Mouse (Mus musculus) adrenal gland, postnatal 36 days (tissue): ENCODE results near the gene Rbpj. TPM values are rescaled to one million over a fixed set of nuclear protein-coding genes. Genes with fewer than 3 reads are reported as not detected.
"Not testable (repeated sequence)": the region's sequence is repeated elsewhere in the genome, so short reads cannot be mapped to it uniquely, and the experiment has no call there.

Experiments
- DNase-seq, 2 experiments: peaks; one replicate each; pipeline ENCODE4 v3.0.0; 2021; ENCODE audit warnings: mixed read lengths in 1 of 2
- total RNA-seq, 2 experiments: library from RNA; stranded (reverse); gene quantifications; 2 replicates each; pipeline ENCODE4 v1.2.3; 2021

Gene Rbpj
- total RNA-seq, 2 experiments from 2014 or later, result 39.4 to 44.5 TPM

DNA sequence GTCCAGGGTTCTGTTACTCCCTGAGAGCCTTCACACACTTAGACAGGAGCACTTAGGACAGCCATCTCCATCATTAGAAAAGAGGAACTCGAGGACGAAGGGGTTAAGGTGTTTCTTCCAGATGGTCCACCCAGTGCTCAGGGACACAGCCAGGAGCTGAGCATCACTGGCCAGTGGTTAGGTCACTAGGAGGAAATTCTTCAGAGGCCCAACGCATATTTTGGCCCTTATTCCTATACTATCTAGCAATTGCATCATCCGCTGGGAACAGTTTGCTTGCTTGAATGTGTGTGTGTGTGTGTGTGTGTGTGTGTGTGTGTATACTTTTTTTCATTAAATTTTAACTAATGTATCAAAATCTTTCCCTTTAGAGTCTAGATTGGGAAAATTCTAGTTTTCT, 45.5 kb downstream of the Rbpj start:
- no peak for DNase-seq

GRCm38 (mm10) chr5:53514959-53515612, 49.1 kb downstream of the Rbpj start:
- no peak for DNase-seq

DNA sequence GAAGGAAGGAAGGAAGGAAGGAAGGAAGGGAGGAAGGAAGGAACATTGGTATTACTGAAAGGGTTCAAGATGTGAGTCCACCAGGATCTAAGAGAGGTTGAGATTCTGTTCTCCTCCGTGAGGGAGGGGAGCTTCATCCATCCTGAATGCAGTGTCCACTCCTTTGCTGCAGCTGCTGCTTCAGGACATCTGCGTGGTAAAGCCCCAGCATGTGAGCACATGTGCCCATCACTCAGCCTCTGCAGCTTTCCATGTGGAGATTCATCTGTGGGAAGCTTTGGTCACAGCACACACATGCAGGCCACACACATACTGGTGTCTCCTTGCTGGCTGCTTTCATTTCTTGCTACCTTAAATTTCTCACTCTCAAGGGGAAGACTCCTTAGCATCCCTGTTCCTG, 50.5 kb downstream of the Rbpj start:
- no peak for DNase-seq

DNA sequence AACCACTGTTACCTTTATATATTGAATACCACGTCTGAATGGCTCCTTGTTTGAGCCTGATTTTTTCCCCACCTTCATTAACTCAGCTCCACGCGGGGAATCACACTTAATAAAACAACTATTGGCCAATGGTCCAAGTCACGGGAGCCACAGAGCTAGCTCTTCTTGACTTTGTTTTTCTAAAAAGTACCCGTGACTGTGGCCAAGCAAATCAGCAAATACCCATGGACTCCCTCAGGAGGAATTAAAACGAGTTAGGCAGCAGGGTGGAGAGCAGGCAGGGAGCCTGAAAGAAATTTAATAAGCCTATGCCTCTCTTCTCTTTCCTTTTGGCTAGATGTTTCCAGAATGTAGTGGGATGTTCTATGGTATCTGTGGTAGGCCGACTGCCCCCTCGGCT, 51.9 kb downstream of the Rbpj start:
- DNase-seq, result no peak

DNA sequence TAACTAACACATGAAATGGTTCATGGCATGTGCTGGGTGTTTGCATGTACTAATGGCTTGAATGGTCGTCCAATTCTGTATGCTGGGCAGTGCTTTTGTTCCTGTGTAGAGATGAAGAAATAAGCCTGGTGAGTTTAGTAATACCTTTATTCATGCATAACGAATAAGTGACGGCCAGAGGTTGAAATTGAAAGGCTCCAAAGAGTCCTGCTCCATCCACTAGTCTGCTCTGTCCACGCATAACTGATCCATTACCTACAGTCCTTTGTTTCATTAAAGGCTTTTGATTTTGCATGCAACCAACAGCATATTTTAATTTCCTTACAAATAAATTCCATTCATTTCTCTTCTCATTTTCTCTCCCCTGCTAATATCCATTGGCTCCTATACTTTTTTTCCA, 53.2 kb downstream of the Rbpj start:
- no peak for DNase-seq

DNA sequence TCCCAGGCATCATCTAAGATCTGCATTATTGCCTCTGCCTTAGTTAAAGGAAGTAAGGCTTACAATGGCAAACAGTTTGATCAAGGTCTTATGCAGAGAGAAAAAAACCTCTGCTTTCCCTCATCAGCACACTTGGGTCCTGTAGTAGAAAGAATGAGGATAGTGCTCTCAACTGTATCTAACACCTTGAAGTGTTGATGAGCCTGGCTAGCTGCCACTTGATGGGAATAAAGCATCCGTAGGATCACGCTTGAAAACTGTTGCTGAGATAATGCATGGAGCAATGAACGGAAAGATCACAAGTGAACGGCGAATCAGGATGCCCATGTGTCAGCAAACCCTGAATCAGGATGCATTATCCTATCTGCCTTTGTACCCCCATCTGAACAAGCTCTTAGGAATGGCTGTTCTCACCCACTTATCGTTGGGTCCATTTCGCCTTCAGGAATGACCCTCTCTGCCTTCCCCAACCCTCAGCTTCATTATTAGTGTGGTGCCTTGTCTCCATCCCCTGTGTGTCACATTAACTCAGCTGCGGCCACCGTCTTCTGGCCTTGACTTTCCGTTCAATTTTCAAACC, 54.1 kb downstream of the Rbpj start:
- DNase-seq, result no peak

DNA sequence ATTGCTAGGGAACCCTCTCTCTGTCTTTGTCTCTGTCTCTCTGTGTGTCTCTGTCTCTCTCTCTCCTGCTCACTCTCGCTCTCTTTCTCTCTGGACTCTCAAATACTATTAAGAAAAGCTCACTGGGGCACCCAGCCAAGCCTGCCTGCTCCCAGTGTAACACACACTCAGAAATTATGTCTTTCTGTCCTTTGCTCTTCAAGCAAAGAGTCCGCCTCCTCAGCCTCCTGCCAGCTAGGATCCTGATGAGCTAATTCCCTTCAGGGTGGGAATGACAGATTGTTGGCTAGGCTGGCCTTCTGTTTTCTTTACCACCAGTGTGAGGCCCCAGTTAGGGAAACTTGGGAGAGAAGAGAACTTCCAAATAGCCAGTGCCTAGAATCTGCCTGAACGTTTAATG, 57.1 kb downstream of the Rbpj start:
- DNase-seq, result peak; percentile 88 to 93

- no peak for DNase-seq
Observed at GRCm38 (mm10) chr5:53524162-53524561, 58.2 kb downstream of the Rbpj start.

GRCm38 (mm10) chr5:53524831-53525230, 58.9 kb downstream of the Rbpj start:
- no peak for DNase-seq

DNA sequence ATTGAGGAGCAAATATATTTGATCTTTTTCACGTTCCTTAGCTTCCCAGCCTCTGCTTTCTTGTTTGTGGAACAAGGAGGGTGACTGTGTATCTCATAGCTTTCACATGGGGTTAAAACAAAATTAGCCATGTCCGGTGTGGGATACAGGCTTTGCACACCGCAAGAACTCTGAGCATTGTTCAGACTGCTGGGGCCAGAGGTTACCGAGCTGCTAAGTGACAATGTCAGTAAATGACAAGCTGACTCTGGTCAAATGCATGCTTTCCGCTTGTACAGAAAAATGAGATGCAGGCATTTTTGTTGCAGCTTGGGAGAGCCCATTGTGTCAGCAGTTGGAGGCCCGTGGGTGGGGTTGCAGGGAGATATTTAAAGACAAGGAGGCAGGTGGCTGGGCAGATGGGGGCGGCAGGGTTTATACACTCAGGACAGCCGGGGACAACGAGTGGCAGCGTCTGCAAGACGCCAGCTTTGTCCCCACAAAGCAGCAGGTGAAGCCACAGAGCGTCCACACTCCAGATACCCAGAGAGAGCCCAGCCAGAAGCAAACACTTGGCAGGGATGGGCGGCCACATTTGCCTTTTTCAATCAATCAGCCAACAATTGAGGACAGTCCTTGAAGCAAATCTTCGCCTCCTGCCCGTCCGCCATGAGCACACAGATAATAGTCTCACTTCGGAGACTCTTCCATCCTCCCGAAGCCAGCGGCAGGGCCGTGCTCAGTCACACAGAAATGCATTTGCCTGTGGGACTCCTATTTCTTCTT, 59.5 kb downstream of the Rbpj start:
- no peak for DNase-seq

GRCm38 (mm10) chr5:53526070-53526430, 60.1 kb downstream of the Rbpj start:
- no peak for DNase-seq

DNA sequence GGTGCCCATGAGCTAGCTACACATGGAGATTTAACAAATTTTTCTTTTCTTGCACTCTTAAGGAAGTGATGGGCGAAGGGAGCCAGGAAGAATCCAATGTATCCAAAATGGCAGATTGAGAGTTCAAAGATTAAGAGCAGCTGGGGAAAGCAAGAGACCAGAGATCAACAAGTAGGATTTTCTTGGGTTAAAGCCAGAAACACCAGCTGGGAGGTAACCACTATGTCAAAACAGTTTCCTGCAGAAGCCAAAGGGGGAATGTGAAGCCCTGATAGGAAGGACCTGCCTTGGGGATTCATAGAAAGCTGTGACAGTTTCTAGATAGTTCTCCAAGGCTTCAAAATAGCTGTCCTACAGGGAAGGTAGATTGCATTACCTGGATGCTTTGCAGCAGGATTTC, 63.9 kb downstream of the Rbpj start:
- DNase-seq, result no peak

GRCm38 (mm10) chr5:53535096-53535495, 69.1 kb downstream of the Rbpj start:
- no peak for DNase-seq

- no peak for DNase-seq
Observed at GRCm38 (mm10) chr5:53536635-53537554, 70.9 kb downstream of the Rbpj start.

GRCm38 (mm10) chr5:53539860-53540633, 74.1 kb downstream of the Rbpj start:
- no peak for DNase-seq

DNA sequence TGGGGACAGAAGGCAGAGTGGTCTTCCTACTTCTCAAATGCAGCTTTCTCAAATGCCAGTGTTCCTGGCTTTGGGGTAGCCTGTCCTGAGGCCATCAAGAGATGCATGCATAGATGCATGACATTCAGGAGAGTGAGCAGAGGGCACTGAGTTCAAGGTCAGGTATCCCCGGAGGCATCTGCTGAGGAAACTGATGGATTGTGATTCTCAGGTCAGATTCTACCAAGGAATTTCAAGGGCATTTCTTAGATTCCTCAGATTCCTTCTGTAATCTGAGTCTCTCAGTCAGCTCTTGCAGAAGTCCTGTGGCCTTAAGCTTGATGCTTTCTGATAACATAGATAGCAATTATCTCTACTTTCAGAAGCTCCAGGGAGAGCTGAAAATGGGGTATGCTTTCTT, 76.1 kb downstream of the Rbpj start:
- no peak for DNase-seq

GRCm38 (mm10) chr5:53543399-53543798, 77.4 kb downstream of the Rbpj start:
- DNase-seq, result no peak

GRCm38 (mm10) chr5:53543945-53544344, 78.0 kb downstream of the Rbpj start:
- DNase-seq, result no peak

GRCm38 (mm10) chr5:53546440-53546839, 80.5 kb downstream of the Rbpj start:
- DNase-seq, result no peak

DNA sequence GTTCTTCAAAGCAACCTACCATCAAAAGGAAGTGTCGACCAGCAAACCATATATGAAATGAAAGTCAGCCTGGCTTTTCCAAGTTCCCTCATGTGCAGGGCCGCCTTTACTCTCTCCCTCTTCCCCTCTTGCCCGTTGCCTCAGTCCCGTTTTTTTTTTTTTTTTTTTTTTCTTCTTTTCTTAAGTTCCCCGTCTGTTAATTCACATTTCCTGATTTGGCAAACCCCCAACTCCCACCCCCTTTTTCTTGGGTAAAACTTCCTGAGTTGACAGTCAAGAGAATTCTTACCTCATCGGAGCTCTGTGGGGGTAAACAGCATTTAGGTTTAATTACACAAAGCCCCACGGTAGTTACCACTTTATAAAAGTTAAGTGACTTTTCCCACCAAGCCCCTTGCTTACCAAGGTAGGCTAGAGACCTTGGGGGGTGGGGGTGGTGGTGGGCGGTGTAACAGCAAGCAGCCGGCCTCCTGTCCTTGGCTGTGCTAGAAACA, 81.1 kb downstream of the Rbpj start:
- DNase-seq, result peak in 1 of 2 experiments; percentile 16

- not testable (repeated sequence) for DNase-seq
Observed at GRCm38 (mm10) chr5:53550329-53550728, 84.4 kb downstream of the Rbpj start.
